Mouse (Mus musculus) erythroblast, embryonic 14.5 days (primary cell): ENCODE results near the gene Pfdn2.

Experiments
- GATA1 ChIP-seq: IDR thresholded peaks from 2 replicates; pipeline ENCODE4 v1.6.1; 2012; ENCODE audit warnings: low read length, inconsistent platforms, mixed read lengths
- TAL1 ChIP-seq: IDR thresholded peaks from 3 replicates; pipeline ENCODE4 v1.6.1; 2012; ENCODE audit warnings: low read length, inconsistent platforms, mixed read lengths

GRCm38 (mm10) chr1:171378298-171378697, 32.8 kb downstream of the Pfdn2 start:
- no peak for TF ChIP-seq TAL1
- TF ChIP-seq GATA1, result no peak
